Mouse (Mus musculus): Measurements from ENCODE around the gene Ube2g2. TPM values are rescaled to one million over a fixed set of nuclear protein-coding genes. Genes with fewer than 3 reads are reported as not detected.

The Ube2g2 gene
- polyA plus RNA-seq, 1 experiment from 2014 or later, result 47.6 TPM

DNA sequence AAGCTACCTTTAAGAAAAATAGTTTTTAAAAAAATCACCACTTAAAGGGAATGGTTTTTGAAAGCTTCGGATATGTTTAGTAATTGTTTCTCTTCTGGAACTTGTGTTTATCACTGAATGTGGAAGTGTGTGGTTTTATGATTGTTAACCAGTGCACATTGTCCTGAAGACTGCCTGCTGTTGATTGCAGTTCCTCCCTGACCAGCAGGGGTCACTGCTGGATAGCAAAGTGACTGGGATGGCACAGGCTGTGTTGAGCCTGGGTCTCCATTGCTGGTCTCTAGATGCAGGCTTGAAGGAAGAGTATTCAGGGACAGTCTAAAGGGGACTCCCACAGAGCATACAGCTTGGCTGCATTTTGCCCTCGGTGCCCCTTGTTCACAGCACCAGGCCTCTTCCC lies 5.4 kb downstream of the Ube2g2 start:
- Histone ChIP-seq H3K36me3 (ENCODE audit: control insufficient read depth, insufficient read depth, low read length) (peaks cover 3% of the 10 kb centered on the region; the same call in 1 of the 2 replicates), H3K9ac (ENCODE audit: low read length) (no peak overlapping the region)
- 43% methylated on average over 2 of the region's 2 CpGs for WGBS

DNA sequence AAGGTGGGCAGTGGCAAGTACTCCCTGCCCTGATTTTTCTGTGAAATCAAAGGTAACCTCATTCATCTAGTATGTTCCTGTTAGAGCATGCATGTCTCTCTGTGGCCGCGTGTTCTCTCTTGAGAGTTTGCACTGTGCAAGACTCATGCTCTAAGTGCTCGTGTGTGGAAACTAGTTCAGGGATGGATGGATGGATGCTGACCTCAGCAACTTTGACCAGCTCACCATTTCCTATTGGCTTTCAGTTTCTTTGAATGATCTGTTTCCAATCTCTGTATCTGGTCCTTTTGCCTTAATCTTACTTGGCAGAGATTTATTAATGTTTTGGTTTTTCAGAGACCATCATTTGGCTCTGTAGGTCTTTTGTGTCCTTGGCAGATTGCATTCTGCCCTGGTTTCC lies 7.1 kb downstream of the Ube2g2 start:
- Histone ChIP-seq H3K9ac (ENCODE audit: low read length) (no peak overlapping the region), H3K36me3 (ENCODE audit: control insufficient read depth, insufficient read depth, low read length) (peaks cover 3% of the 10 kb centered on the region; the same call in 1 of the 2 replicates), H3K27ac (ENCODE audit: low read depth, low read length) (no peak overlapping the region), H3K9me3 (ENCODE audit: control insufficient read depth, low read length) (no peaks in the 10 kb centered on the region), H3K4me1 (ENCODE audit: control insufficient read depth, insufficient read depth, low read length) (no peaks in the 10 kb centered on the region), H3K27me3 (ENCODE audit: control insufficient read depth, insufficient read depth, low read length) (no peaks in the 10 kb centered on the region), H3K4me3 (ENCODE audit: low read depth, low read length) (no peak overlapping the region), H3K4me2 (no peak overlapping the region)
- DNase-seq (ENCODE audit: low spot score, missing footprints) (no peak), ATAC-seq (ENCODE audit: low FRiP score) (no peak)
- WGBS, result 79% methylated on average over 3 of the region's 3 CpGs

More for the DNA sequence above, 5.4 kb downstream of the Ube2g2 start:
- Histone ChIP-seq H3K9me3 (ENCODE audit: control insufficient read depth, low read length) (no peaks in the 10 kb centered on the region), H3K4me2 (no peak overlapping the region), H3K27ac (ENCODE audit: low read depth, low read length) (no peak overlapping the region), H3K27me3 (ENCODE audit: control insufficient read depth, insufficient read depth, low read length) (no peaks in the 10 kb centered on the region), H3K4me1 (ENCODE audit: control insufficient read depth, insufficient read depth, low read length) (peaks cover 6% of the 10 kb centered on the region; the same call in 1 of the 2 replicates), H3K4me3 (ENCODE audit: low read depth, low read length) (no peak overlapping the region)
- peak; percentile 95 for DNase-seq (ENCODE audit: low spot score, missing footprints)
- peak; percentile 78 for ATAC-seq (ENCODE audit: low FRiP score)

DNA sequence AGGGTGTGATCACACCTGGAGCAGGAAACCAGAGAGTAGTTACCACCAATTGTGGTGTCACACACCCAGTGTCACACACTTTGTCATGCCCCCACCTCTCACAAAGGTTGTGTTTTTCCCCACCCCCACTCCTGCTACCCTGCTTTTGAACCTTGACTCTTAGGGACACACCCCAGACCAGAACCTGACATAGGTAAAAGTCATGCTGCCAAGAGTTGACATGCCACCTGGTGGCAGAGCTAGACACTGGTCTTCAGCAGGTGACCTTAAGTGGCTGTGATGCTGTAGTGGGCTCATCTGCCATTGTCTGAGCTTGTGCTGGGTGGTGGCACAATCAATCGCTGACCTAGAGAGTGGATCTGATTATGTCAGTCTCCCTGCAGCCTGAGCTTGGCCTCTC lies 7.9 kb downstream of the Ube2g2 start:
- H3K9me3 ChIP-seq (ENCODE audit: control insufficient read depth, low read length), result no peaks in the 10 kb centered on the region
- DNase-seq (ENCODE audit: low spot score, missing footprints) (no peak), ATAC-seq (ENCODE audit: low FRiP score) (no peak)
- WGBS, result 100% methylated on average over 1 of the region's 1 CpGs
- H3K36me3 ChIP-seq (ENCODE audit: control insufficient read depth, insufficient read depth, low read length), result peaks cover 5% of the 10 kb centered on the region
- no peak overlapping the region for H3K27ac ChIP-seq (ENCODE audit: low read depth, low read length)
- H3K4me2 ChIP-seq, result no peak overlapping the region
- no peak overlapping the region for H3K4me3 ChIP-seq (ENCODE audit: low read depth, low read length)
- H3K4me1 ChIP-seq (ENCODE audit: control insufficient read depth, insufficient read depth, low read length), result peaks cover 4% of the 10 kb centered on the region; the same call in 1 of the 2 replicates
- H3K9ac ChIP-seq (ENCODE audit: low read length), result no peak overlapping the region
- no peaks in the 10 kb centered on the region for H3K27me3 ChIP-seq (ENCODE audit: control insufficient read depth, insufficient read depth, low read length)

DNA sequence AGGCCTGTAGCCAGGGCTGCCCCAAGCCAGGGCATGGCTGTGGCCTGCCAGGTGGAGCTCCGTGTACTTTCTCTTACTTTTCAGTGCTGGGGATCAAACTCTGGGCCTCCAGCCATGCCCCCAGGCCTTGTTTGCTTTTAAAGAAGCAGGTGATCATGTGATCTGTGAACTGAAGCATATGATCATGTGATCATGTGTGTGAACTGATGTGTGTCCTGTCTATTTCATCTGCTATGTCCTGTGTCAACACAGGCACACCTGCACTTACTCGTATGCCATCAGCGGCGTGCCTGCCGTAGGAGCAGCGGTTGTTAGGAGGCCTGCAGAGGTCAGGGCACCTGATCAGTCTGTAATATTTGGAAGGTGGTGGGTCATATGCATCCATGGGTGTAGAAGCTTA lies 11.9 kb downstream of the Ube2g2 start:
- Histone ChIP-seq H3K27me3 (ENCODE audit: control insufficient read depth, insufficient read depth, low read length) (no peaks in the 10 kb centered on the region), H3K4me2 (no peak overlapping the region), H3K4me3 (ENCODE audit: low read depth, low read length) (no peak overlapping the region), H3K36me3 (ENCODE audit: control insufficient read depth, insufficient read depth, low read length) (peaks cover 8% of the 10 kb centered on the region), H3K9ac (ENCODE audit: low read length) (no peak overlapping the region), H3K9me3 (ENCODE audit: control insufficient read depth, low read length) (no peaks in the 10 kb centered on the region), H3K27ac (ENCODE audit: low read depth, low read length) (no peak overlapping the region), H3K4me1 (ENCODE audit: control insufficient read depth, insufficient read depth, low read length) (peaks cover 4% of the 10 kb centered on the region; the same call in 1 of the 2 replicates)
- ATAC-seq (ENCODE audit: low FRiP score) (no peak), DNase-seq (ENCODE audit: low spot score, missing footprints) (no peak)
- 92% methylated on average over 6 of the region's 6 CpGs for WGBS

DNA sequence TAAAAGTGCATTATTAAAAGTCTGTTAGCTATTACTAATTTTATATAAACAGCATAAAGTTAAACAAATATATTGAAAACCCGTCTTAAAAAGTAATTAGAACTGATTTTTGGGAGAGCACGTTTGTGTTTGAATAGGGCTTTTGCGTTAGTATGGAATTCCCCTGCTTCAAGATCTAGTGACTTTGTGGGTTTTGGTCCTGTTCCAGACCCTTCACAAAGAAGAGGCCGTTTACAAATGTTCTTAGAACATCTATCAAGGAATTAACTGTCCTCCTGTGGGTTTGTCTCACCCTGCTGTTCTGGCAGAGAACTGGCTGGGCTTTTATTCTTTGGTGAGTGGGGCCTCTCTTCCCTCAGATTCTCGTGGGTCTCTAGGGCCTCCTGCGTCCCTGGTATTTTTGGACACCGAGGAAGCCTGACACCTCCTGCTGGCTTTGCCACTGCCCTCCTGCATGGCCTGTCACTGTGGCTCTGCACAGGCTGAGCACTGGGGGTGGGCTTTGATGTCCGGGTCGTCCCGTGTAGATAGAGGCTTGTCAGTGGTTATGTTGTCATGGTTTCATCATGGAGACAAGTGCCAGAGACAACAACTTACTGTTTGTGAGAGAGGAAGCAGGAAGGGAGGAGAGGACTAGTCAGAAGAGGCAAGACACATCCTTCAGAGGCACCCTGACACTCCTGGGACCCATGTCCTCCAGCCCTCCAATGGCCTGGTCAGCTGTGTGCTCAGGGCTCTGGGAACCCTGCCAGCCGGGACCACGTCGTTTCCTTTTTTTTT lies 12.6 kb downstream of the Ube2g2 start:
- 73% methylated on average over 13 of the region's 13 CpGs for WGBS
- H3K9ac ChIP-seq (ENCODE audit: low read length), result no peak overlapping the region
- H3K4me3 ChIP-seq (ENCODE audit: low read depth, low read length), result no peak overlapping the region
- no peak overlapping the region for H3K27ac ChIP-seq (ENCODE audit: low read depth, low read length)
- no peak overlapping the region for H3K4me2 ChIP-seq
- DNase-seq (ENCODE audit: low spot score, missing footprints), result no peak
- no peaks in the 10 kb centered on the region for H3K9me3 ChIP-seq (ENCODE audit: control insufficient read depth, low read length)
- H3K36me3 ChIP-seq (ENCODE audit: control insufficient read depth, insufficient read depth, low read length), result peaks cover 8% of the 10 kb centered on the region
- peaks cover 4% of the 10 kb centered on the region; the same call in 1 of the 2 replicates for H3K4me1 ChIP-seq (ENCODE audit: control insufficient read depth, insufficient read depth, low read length)
- H3K27me3 ChIP-seq (ENCODE audit: control insufficient read depth, insufficient read depth, low read length), result no peaks in the 10 kb centered on the region
- no peak for ATAC-seq (ENCODE audit: low FRiP score)

DNA sequence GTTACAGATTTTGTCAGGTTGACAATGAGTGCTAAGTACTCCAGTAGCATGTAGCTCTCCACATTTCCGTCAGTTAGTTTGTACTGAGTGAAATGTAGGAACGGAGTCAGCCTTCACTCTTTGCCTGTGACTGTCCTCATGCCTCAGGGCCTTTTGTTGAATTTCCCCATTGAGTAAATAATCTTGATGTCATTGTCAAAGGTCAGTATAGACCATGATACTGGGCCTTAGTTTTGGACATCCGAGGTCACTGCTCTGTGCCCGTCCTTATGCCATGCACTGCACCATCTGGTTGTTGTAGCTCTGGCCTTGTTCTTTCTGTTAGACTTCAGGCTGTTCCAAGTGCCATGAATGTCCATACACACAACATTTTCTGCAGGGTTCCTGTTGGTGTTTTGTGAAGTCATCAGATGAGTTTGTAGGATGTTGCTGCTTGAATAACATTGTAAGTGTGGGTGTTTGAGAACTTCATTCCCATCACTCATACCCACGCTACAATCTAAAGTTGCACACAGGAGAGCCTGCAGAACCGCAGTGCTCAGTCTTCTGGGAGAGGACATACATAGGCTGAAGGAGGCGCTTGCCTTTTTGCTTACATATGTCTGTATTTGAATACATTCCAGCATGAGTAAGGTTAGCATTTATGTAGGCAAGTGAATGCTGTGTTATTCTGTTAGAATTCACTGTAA lies 14.3 kb downstream of the Ube2g2 start:
- ATAC-seq (ENCODE audit: low FRiP score) (no peak), DNase-seq (ENCODE audit: low spot score, missing footprints) (peak; percentile 65)
- 95% methylated on average over 7 of the region's 7 CpGs for WGBS
- Histone ChIP-seq H3K9ac (ENCODE audit: low read length) (no peak overlapping the region), H3K4me1 (ENCODE audit: control insufficient read depth, insufficient read depth, low read length) (peaks cover 4% of the 10 kb centered on the region; the same call in 1 of the 2 replicates), H3K9me3 (ENCODE audit: control insufficient read depth, low read length) (no peaks in the 10 kb centered on the region), H3K27ac (ENCODE audit: low read depth, low read length) (no peak overlapping the region), H3K4me3 (ENCODE audit: low read depth, low read length) (no peak overlapping the region), H3K4me2 (no peak overlapping the region), H3K36me3 (ENCODE audit: control insufficient read depth, insufficient read depth, low read length) (peaks cover 11% of the 10 kb centered on the region), H3K27me3 (ENCODE audit: control insufficient read depth, insufficient read depth, low read length) (no peaks in the 10 kb centered on the region)

DNA sequence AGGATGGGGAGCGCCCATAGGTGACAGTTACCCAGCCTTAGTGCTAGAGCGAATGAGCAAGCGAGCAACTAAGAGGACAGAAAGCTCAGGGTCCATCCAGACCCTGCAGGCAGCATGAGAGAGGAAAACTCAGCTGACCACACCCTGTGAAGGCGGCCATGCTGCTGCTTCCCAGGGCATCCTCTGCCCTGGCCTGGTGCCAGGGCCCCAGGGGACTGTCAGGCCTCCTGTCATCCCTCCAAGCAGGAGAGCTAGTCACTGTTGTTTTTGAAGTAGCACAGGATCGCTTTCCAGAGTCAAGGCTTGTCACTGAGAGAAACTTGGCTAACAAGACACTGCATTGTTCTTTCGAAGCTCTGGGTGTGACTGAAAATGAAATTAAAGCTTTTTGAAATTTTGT lies 16.9 kb downstream of the Ube2g2 start:
- Histone ChIP-seq H3K4me1 (ENCODE audit: control insufficient read depth, insufficient read depth, low read length) (peaks cover 4% of the 10 kb centered on the region; the same call in 1 of the 2 replicates), H3K9ac (ENCODE audit: low read length) (no peak overlapping the region), H3K27ac (ENCODE audit: low read depth, low read length) (no peak overlapping the region), H3K4me2 (no peak overlapping the region), H3K4me3 (ENCODE audit: low read depth, low read length) (no peak overlapping the region), H3K36me3 (ENCODE audit: control insufficient read depth, insufficient read depth, low read length) (peaks cover 20% of the 10 kb centered on the region), H3K27me3 (ENCODE audit: control insufficient read depth, insufficient read depth, low read length) (no peaks in the 10 kb centered on the region), H3K9me3 (ENCODE audit: control insufficient read depth, low read length) (no peaks in the 10 kb centered on the region)
- no peak for ATAC-seq (ENCODE audit: low FRiP score)
- WGBS, result 91% methylated on average over 6 of the region's 6 CpGs
- no peak for DNase-seq (ENCODE audit: low spot score, missing footprints)

DNA sequence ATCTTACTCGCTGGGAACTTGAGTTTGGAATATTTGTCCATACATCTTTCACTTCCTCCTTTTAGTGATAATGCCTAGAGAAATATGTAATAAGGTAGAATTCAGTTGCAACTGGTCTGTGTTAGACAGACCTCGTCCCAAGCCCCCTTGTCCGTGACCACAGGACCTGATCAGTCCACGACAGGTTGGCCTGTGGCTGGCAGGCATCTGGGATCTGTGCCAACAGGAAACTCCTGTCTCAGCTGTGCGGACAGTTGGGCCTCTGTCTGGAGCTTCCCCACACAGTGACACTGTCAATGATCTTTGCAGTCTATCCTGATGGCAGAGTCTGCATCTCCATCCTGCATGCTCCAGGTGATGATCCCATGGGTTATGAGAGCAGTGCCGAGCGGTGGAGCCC lies 21.1 kb downstream of the Ube2g2 start:
- DNase-seq (ENCODE audit: low spot score, missing footprints) (peak; percentile 53), ATAC-seq (ENCODE audit: low FRiP score) (no peak)
- H3K9me3 ChIP-seq (ENCODE audit: control insufficient read depth, low read length), result no peaks in the 10 kb centered on the region
- no peak overlapping the region for H3K4me2 ChIP-seq
- H3K27ac ChIP-seq (ENCODE audit: low read depth, low read length), result no peak overlapping the region
- no peaks in the 10 kb centered on the region for H3K4me1 ChIP-seq (ENCODE audit: control insufficient read depth, insufficient read depth, low read length)
- no peak overlapping the region for H3K9ac ChIP-seq (ENCODE audit: low read length)
- peaks cover 32% of the 10 kb centered on the region for H3K36me3 ChIP-seq (ENCODE audit: control insufficient read depth, insufficient read depth, low read length)
- no peak overlapping the region for H3K4me3 ChIP-seq (ENCODE audit: low read depth, low read length)
- no peaks in the 10 kb centered on the region for H3K27me3 ChIP-seq (ENCODE audit: control insufficient read depth, insufficient read depth, low read length)
- 97% methylated on average over 7 of the region's 7 CpGs for WGBS

DNA sequence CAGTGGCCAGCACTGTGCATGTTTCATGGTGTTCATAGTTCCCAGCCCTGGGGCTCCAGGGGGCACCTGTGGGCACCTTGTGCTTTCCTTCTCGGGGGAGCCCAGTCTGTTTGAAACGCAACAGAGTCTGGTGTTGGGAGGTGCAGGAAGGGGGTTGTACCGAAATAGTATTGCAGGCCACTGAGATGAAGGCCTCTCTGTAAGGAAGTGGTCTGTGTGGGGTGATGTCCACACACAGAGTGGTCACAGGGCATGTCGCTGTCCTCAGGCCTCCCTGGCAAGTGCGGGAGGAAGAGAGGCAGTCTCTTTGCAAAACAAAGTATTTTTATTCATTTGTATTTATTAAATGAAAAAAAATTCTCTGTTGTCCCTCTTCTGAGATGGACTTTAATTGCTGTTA lies 23.5 kb downstream of the Ube2g2 start:
- H3K4me2 ChIP-seq, result no peak overlapping the region
- no peak overlapping the region for H3K27ac ChIP-seq (ENCODE audit: low read depth, low read length)
- no peaks in the 10 kb centered on the region for H3K27me3 ChIP-seq (ENCODE audit: control insufficient read depth, insufficient read depth, low read length)
- H3K4me1 ChIP-seq (ENCODE audit: control insufficient read depth, insufficient read depth, low read length), result no peaks in the 10 kb centered on the region
- H3K4me3 ChIP-seq (ENCODE audit: low read depth, low read length), result no peak overlapping the region
- DNase-seq (ENCODE audit: low spot score, missing footprints) (no peak), ATAC-seq (ENCODE audit: low FRiP score) (no peak)
- no peaks in the 10 kb centered on the region for H3K9me3 ChIP-seq (ENCODE audit: control insufficient read depth, low read length)
- whole genome bisulfite sequencing, result 97% methylated on average over 5 of the region's 5 CpGs
- peaks cover 29% of the 10 kb centered on the region for H3K36me3 ChIP-seq (ENCODE audit: control insufficient read depth, insufficient read depth, low read length)
- H3K9ac ChIP-seq (ENCODE audit: low read length), result no peak overlapping the region
